Mouse (Mus musculus) heart, embryonic 10.5 days (tissue): Measurements from ENCODE around the gene Gm1043. TPM values are rescaled to one million over a fixed set of nuclear protein-coding genes. Genes with fewer than 3 reads are reported as not detected.
A peak's percentile ranks its signal among the peaks of the same experiment; 100 is the strongest.

Experiments used
- DNase-seq: peaks from one replicate; pipeline ENCODE4 v3.0.0-alpha.2; 2017; ENCODE audit warnings: low spot score
- H3K27ac ChIP-seq: fragments of 300-500 bp; sonication (generic); 2 replicates; pipeline ENCODE4 v1.5.1; 2016; ENCODE audit warnings: mild to moderate bottlenecking
- H3K27me3 ChIP-seq: fragments of 300-500 bp; sonication (generic); 2 replicates; pipeline ENCODE4 v1.6.1; 2016; ENCODE audit warnings: mild to moderate bottlenecking; ENCODE audit not compliant: poor library complexity, insufficient read depth, severe bottlenecking
- H3K36me3 ChIP-seq: fragments of 300-500 bp; sonication (generic); 2 replicates; pipeline ENCODE4 v1.6.1; 2016; ENCODE audit warnings: mild to moderate bottlenecking, moderate library complexity
- H3K4me1 ChIP-seq: fragments of 300-500 bp; sonication (generic); 2 replicates; pipeline ENCODE4 v1.6.1; 2016; ENCODE audit warnings: mild to moderate bottlenecking
- H3K4me3 ChIP-seq: fragments of 300-500 bp; sonication (generic); 2 replicates; pipeline ENCODE4 v1.5.1; 2016; ENCODE audit warnings: mild to moderate bottlenecking, moderate library complexity
- H3K9me3 ChIP-seq: fragments of 300-500 bp; sonication (generic); 2 replicates; pipeline ENCODE4 v1.6.1; 2016; ENCODE audit warnings: mild to moderate bottlenecking, moderate library complexity
- WGBS: fragments of 180-500 bp; shearing (Covaris S2); methylation state at CpG from one replicate; pipeline ENCODE4 v1.1.7; 2016; 5-methylcytosine and 5-hydroxymethylcytosine counted together
- polyA plus RNA-seq: library from polyadenylated mRNA; unstranded; fragments of >200 nt; fragmentation: Nextera tagmentation; extraction: Ambion mirVana; gene quantifications from 2 replicates; pipeline ENCODE4 v1.2.1, GENCODE M21; 2016

Gene Gm1043
- polyA plus RNA-seq, 1 experiment from 2014 or later, result not detected

DNA sequence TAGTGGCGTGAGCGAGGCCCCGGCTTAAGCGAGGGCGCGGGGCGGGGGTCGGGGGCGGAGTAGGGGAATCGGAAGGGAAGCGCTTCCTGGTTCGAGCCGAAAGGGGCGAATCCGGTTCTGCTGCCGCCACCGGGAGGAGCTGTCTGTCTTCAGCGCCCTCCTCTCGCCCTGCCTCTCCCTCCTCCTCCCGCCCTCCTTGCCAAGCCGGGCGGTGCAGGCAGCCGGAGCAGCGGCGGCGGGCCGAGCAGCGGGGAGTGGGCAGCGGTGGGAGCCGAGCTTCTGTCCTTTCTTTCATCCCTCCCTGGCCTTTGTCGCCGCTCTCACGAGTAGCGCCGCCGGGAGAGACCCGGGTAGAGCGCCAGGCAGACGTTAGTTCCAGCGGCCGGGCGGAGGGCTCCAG lies 160.5 kb downstream of the Gm1043 start:
- no peaks in the 10 kb centered on the region for H3K9me3 ChIP-seq
- H3K4me3 ChIP-seq, result peak overlapping the region; percentile 71
- H3K36me3 ChIP-seq, result no peaks in the 10 kb centered on the region
- peak overlapping the region; percentile 77 for H3K27ac ChIP-seq
- DNase-seq, result peak; percentile 84
- peaks cover 80% of the 10 kb centered on the region for H3K27me3 ChIP-seq
- H3K4me1 ChIP-seq, result peaks cover 39% of the 10 kb centered on the region
- under 1% methylated on average over 38 of the region's 42 CpGs for WGBS

DNA sequence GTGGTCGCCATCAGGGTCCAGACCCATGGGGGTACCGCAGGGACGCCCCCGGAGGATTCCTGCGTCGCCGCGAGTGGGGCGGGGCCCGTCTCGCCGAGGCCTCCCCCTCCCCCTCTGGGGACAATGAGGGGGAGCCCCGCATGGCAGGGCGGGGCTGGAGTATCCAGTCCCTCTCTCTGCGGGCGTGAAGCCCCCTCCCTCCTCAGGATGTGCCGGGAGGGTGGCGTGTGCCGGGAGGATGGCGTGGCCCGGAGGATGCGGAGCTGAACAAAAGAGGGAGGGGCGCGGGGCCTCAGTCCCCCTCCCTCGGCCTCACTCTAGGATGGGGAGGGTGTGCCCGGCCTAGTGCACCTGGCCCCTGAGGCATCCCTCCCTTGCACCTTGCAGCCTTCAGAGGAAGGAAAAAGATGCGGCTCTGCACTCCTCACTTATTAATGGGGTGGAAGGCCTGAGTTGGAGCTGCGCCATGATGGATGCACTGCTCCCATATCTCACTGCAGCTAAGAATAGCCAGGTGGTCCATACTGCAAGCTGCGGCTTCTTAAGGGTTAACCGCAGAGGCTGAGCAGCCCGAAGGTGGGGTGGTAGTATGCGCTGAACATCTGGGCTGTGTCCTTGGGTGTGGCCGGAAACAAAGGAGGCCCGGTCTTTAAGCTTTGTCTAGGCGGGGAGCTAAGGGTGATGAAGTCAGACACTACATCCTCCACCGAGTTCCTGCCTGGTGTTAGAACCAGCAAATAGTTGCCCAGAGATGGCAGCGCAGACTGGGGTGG lies 161.2 kb downstream of the Gm1043 start:
- Histone ChIP-seq H3K36me3 (no peaks in the 10 kb centered on the region), H3K9me3 (no peaks in the 10 kb centered on the region), H3K4me3 (peak overlapping the region; percentile 71), H3K4me1 (peaks cover 39% of the 10 kb centered on the region), H3K27ac (peak overlapping the region; percentile 77), H3K27me3 (peaks cover 73% of the 10 kb centered on the region)
- WGBS, result 2% methylated on average over 29 of the region's 37 CpGs
- no peak for DNase-seq

- no peaks in the 10 kb centered on the region for H3K9me3 ChIP-seq
- no peak overlapping the region for H3K27ac ChIP-seq
- H3K4me3 ChIP-seq, result no peak overlapping the region
- peaks cover 62% of the 10 kb centered on the region for H3K27me3 ChIP-seq
- DNase-seq, result no peak
- H3K36me3 ChIP-seq, result no peaks in the 10 kb centered on the region
- H3K4me1 ChIP-seq, result peaks cover 28% of the 10 kb centered on the region
- 40% methylated on average over 4 of the region's 4 CpGs for WGBS
These were observed 162.3 kb downstream of the Gm1043 start for GRCm38 (mm10) chr5:37247456-37247855.

DNA sequence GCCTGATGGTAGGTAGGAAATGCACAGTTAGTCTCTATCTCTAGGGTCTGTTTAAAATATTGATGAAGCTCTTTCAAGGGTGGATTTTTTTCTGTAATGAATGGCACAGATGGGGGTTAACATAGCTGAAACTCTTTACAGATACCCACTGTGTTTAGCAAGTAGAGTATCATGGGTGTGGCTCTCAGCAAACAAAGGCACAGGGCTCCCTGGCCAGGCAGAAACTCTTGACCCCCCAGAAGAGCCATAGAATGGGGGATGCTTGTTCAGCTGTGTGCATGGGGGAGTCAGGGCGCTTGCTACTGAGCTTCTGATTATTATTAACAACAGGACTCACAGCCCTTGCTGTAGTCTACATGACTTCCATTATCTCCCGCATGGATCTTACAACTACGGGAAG lies 163.7 kb downstream of the Gm1043 start:
- peaks cover 48% of the 10 kb centered on the region for H3K27me3 ChIP-seq
- WGBS, result 71% methylated on average over 3 of the region's 3 CpGs

GRCm38 (mm10) chr5:37251596-37251995 lies 166.4 kb downstream of the Gm1043 start:
- no peak overlapping the region for H3K4me3 ChIP-seq
- no peak for DNase-seq
- H3K27ac ChIP-seq, result no peak overlapping the region
- no peaks in the 10 kb centered on the region for H3K9me3 ChIP-seq
- WGBS, result 72% methylated on average over 3 of the region's 3 CpGs
- peaks cover 21% of the 10 kb centered on the region for H3K27me3 ChIP-seq
- H3K36me3 ChIP-seq, result no peaks in the 10 kb centered on the region
- peaks cover 3% of the 10 kb centered on the region; the same call in 1 of the 2 replicates for H3K4me1 ChIP-seq

More for the DNA sequence above, 163.7 kb downstream of the Gm1043 start:
- no peaks in the 10 kb centered on the region for H3K9me3 ChIP-seq
- H3K4me1 ChIP-seq, result peaks cover 28% of the 10 kb centered on the region
- no peak overlapping the region for H3K27ac ChIP-seq
- DNase-seq, result no peak
- H3K36me3 ChIP-seq, result no peaks in the 10 kb centered on the region
- no peak overlapping the region for H3K4me3 ChIP-seq

DNA sequence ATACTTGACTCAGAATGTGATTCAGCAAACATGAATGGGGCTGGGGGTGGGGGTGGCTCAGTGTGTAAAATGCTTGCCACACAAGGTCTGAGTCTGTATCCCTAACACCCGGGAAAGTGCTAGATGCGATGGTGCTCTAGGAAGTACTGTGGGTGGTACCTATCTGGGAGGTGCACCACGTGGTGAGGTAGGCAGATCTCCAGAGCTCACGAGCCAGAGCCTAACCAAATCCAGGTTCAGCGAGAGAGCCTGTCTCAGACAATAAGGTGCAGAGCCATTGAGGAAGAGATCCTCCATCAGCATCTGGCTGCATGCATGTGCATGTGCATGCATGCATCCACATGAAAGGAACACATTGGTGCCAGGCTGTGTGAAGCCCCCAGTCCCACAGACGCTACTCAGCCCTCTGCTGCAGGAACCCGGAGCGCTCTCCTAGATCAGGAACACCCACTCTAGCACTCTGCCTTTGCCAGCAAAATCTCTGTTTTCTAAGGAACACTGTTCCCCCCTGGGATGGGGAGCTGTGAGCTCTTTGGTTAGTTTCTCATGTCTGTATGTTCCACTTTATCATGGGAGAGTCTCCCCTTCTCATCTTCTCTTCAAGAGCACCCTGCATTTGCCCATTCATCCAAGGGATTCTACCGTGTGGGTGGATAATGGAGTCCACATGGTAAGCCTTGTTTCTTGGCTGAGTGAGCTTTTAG lies 167.1 kb downstream of the Gm1043 start:
- 77% methylated on average over 9 of the region's 9 CpGs for WGBS
- no peaks in the 10 kb centered on the region for H3K36me3 ChIP-seq
- H3K27me3 ChIP-seq, result peaks cover 14% of the 10 kb centered on the region
- H3K4me3 ChIP-seq, result no peak overlapping the region
- DNase-seq, result no peak
- H3K27ac ChIP-seq, result no peak overlapping the region
- no peaks in the 10 kb centered on the region for H3K9me3 ChIP-seq
- no peaks in the 10 kb centered on the region for H3K4me1 ChIP-seq

GRCm38 (mm10) chr5:37254523-37254922 lies 169.4 kb downstream of the Gm1043 start:
- Histone ChIP-seq H3K27me3 (no peaks in the 10 kb centered on the region), H3K9me3 (no peaks in the 10 kb centered on the region), H3K36me3 (no peaks in the 10 kb centered on the region), H3K4me3 (no peak overlapping the region), H3K4me1 (0 out of 2 replicates have a peak, but pooled peaks cover 3% of the 10 kb centered on the region), H3K27ac (no peak overlapping the region)
- WGBS, result 74% methylated on average over 4 of the region's 4 CpGs
- no peak for DNase-seq

DNA sequence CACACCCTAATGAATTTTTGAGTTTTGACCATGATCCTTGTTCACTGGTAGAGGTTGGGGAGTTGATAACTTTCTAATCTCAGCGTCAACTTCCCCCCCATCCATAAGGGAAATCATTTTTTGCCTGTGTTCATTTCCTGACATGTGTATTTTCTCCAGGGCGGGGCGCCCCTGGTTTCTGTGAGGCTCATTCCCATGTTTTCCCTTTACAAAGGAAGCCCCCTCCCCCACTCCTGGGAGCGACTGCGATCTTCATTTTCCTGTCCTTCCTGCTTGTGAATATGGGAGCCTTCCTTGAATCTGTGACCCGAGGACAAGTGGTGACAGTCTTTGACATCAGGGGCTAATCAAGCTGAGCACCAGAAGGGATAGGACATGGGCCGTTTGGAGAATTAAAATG lies 171.7 kb downstream of the Gm1043 start:
- no peak for DNase-seq
- H3K27me3 ChIP-seq, result no peaks in the 10 kb centered on the region
- 59% methylated on average over 7 of the region's 7 CpGs for WGBS
- H3K9me3 ChIP-seq, result no peaks in the 10 kb centered on the region
- no peaks in the 10 kb centered on the region for H3K36me3 ChIP-seq
- H3K4me3 ChIP-seq, result no peak overlapping the region
- 0 out of 2 replicates have a peak, but pooled peaks cover 3% of the 10 kb centered on the region for H3K4me1 ChIP-seq
- H3K27ac ChIP-seq, result no peak overlapping the region

- 38% methylated on average over 5 of the region's 5 CpGs for WGBS
- Histone ChIP-seq H3K27ac (no peak overlapping the region), H3K9me3 (no peaks in the 10 kb centered on the region), H3K4me3 (no peak overlapping the region), H3K4me1 (0 out of 2 replicates have a peak, but pooled peaks cover 3% of the 10 kb centered on the region), H3K36me3 (no peaks in the 10 kb centered on the region), H3K27me3 (no peaks in the 10 kb centered on the region)
- no peak for DNase-seq
These were observed 172.1 kb downstream of the Gm1043 start for GRCm38 (mm10) chr5:37257243-37257642.

DNA sequence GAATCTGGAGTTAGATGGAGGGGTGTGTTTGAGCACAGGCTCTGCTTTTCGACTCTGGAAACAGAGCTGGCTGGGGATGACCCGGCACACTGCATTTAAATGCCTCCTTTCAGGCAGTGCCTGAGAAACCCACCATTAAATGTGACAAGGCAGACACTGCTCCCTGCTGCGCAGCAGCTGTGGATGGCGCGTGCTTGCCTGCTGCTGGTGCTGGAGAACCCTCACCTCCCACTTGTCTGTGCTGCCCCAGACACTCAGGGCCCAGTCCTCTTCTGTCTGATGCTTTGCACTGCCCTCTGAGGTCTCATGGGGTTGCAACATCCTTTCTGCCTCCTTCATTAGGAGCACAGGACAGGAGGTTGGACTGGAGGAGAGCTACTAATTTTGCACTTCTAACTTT lies 176.6 kb downstream of the Gm1043 start:
- H3K27me3 ChIP-seq, result no peaks in the 10 kb centered on the region
- H3K4me1 ChIP-seq, result 0 out of 2 replicates have a peak, but pooled peaks cover 3% of the 10 kb centered on the region
- H3K27ac ChIP-seq, result no peak overlapping the region
- no peaks in the 10 kb centered on the region for H3K9me3 ChIP-seq
- no peaks in the 10 kb centered on the region for H3K36me3 ChIP-seq
- H3K4me3 ChIP-seq, result no peak overlapping the region
- DNase-seq, result no peak
- WGBS, result 72% methylated on average over 5 of the region's 5 CpGs

DNA sequence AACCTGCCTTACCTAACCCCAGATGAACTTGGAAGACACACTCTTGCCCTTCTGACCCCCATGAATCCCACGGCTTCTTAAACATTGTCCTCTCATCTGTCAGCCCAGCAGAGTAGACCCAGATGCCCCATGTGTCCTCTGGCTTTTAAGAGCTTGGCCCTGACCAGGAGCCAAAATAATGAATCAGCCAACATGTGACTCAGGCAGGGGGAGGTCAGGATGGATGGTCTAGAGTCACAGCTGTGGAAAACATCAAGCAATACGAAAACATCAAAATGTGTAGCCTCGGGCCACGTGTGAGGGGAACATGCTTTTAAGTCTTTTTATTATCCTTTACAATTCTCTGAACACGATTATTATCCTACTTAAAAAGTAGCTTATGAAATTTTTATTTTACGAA lies 178.6 kb downstream of the Gm1043 start:
- DNase-seq, result no peak
- H3K27ac ChIP-seq, result no peak overlapping the region
- H3K27me3 ChIP-seq, result no peaks in the 10 kb centered on the region
- WGBS, result 75% methylated on average over 6 of the region's 6 CpGs
- H3K9me3 ChIP-seq, result no peaks in the 10 kb centered on the region
- no peak overlapping the region for H3K4me3 ChIP-seq
- H3K36me3 ChIP-seq, result no peaks in the 10 kb centered on the region
- no peaks in the 10 kb centered on the region for H3K4me1 ChIP-seq
